Mouse (Mus musculus) stomach, embryonic 15.5 days (tissue): ENCODE data around the gene Dclre1b. TPM values are rescaled to one million over a fixed set of nuclear protein-coding genes. Genes with fewer than 3 reads are reported as not detected.

ENCODE experiments used
- ATAC-seq: fragments of 200-750 bp; cut with Nextera tagmentation; 2 replicates; pipeline ENCODE4 v1.8.0; 2017; ENCODE audit warnings: low read depth, moderate number of reproducible peaks, moderate TSS enrichment; ENCODE audit not compliant: insufficient read depth, low FRiP score
- H3K27ac ChIP-seq: fragments of 300-500 bp; sonication (generic); 2 replicates; pipeline ENCODE4 v1.5.1; 2015; ENCODE audit warnings: mild to moderate bottlenecking, inconsistent platforms
- H3K27me3 ChIP-seq: fragments of 300-500 bp; sonication (generic); replicated peaks from 2 replicates; pipeline ENCODE4 v1.6.1; 2015; ENCODE audit warnings: inconsistent platforms
- H3K36me3 ChIP-seq: fragments of 300-500 bp; sonication (generic); 2 replicates; pipeline ENCODE4 v1.6.1; 2015; ENCODE audit warnings: inconsistent platforms
- H3K4me1 ChIP-seq: fragments of 300-500 bp; sonication (generic); 2 replicates; pipeline ENCODE4 v1.6.1; 2015; ENCODE audit warnings: inconsistent platforms
- H3K4me2 ChIP-seq: fragments of 300-500 bp; sonication (generic); 2 replicates; pipeline ENCODE4 v1.6.1; 2015; ENCODE audit warnings: mild to moderate bottlenecking, inconsistent platforms
- H3K4me3 ChIP-seq: fragments of 300-500 bp; sonication (generic); replicated peaks from 2 replicates; pipeline ENCODE4 v1.5.1; 2015; ENCODE audit warnings: inconsistent platforms
- H3K9ac ChIP-seq: fragments of 300-500 bp; sonication (generic); 2 replicates; pipeline ENCODE4 v1.6.1; 2015; ENCODE audit warnings: inconsistent platforms
- H3K9me3 ChIP-seq: fragments of 300-500 bp; sonication (generic); 2 replicates; pipeline ENCODE4 v1.6.1; 2016; ENCODE audit warnings: inconsistent platforms
- WGBS: fragments of 180-500 bp; shearing (Covaris S2); methylation state at CpG from one replicate; pipeline ENCODE4 v1.1.7; 2015; 5-methylcytosine and 5-hydroxymethylcytosine counted together
- polyA plus RNA-seq: library from polyadenylated mRNA; unstranded; fragments of >200 nt; fragmentation: Nextera tagmentation; extraction: Ambion mirVana; gene quantifications from 2 replicates; pipeline ENCODE4 v1.2.1, GENCODE M21; 2015

The Dclre1b gene
- polyA plus RNA-seq, 1 experiment from 2014 or later: 24.1 TPM

GRCm38 (mm10) chr3:103758456-103758855 lies 50.8 kb downstream of the Dclre1b start:
- Histone ChIP-seq H3K9ac (no peak overlapping the region), H3K36me3 (peaks cover 38% of the 10 kb centered on the region), H3K27me3 (no peaks in the 10 kb centered on the region), H3K4me2 (no peak overlapping the region), H3K4me1 (no peaks in the 10 kb centered on the region), H3K4me3 (no peak overlapping the region), H3K9me3 (no peaks in the 10 kb centered on the region), H3K27ac (no peak overlapping the region)
- no peak for ATAC-seq
- 86% methylated on average over 7 of the region's 7 CpGs for WGBS

GRCm38 (mm10) chr3:103756920-103757319 lies 52.3 kb downstream of the Dclre1b start:
- Histone ChIP-seq H3K9ac (no peak overlapping the region), H3K4me2 (no peak overlapping the region), H3K9me3 (no peaks in the 10 kb centered on the region), H3K27me3 (no peaks in the 10 kb centered on the region), H3K36me3 (peaks cover 29% of the 10 kb centered on the region), H3K4me3 (no peak overlapping the region), H3K4me1 (no peaks in the 10 kb centered on the region), H3K27ac (no peak overlapping the region)
- WGBS: 73% methylated on average over 2 of the region's 2 CpGs
- ATAC-seq: no peak

GRCm38 (mm10) chr3:103755351-103755750 lies 53.9 kb downstream of the Dclre1b start:
- Histone ChIP-seq H3K9me3 (no peaks in the 10 kb centered on the region), H3K36me3 (peaks cover 27% of the 10 kb centered on the region), H3K9ac (no peak overlapping the region), H3K27ac (no peak overlapping the region), H3K27me3 (no peaks in the 10 kb centered on the region), H3K4me1 (no peaks in the 10 kb centered on the region), H3K4me2 (no peak overlapping the region), H3K4me3 (no peak overlapping the region)
- ATAC-seq: no peak
- 61% methylated on average over 3 of the region's 3 CpGs for WGBS

GRCm38 (mm10) chr3:103751558-103751957 lies 57.7 kb downstream of the Dclre1b start:
- Histone ChIP-seq H3K27me3 (no peaks in the 10 kb centered on the region), H3K4me1 (no peaks in the 10 kb centered on the region), H3K9me3 (no peaks in the 10 kb centered on the region), H3K27ac (no peak overlapping the region), H3K9ac (no peak overlapping the region), H3K4me2 (no peak overlapping the region), H3K36me3 (peaks cover 32% of the 10 kb centered on the region), H3K4me3 (no peak overlapping the region)
- WGBS: 84% methylated on average over 2 of the region's 2 CpGs
- ATAC-seq: no peak

Other genes starting within 250 kb of the Dclre1b start
- 2.5 and 2.6 TPM in 2 replicates for gene Syt6, start 234.2 kb downstream of the Dclre1b start, polyA plus RNA-seq
- gene Atg4a-ps, start 163.4 kb downstream of the Dclre1b start, polyA plus RNA-seq: 0.18 and 0.74 TPM in 2 replicates
- gene Olfml3, start 71.4 kb downstream of the Dclre1b start, polyA plus RNA-seq: 49.2 and 52.1 TPM in 2 replicates
- gene Gm10964, start 70.1 kb downstream of the Dclre1b start, polyA plus RNA-seq: not detected in 2 replicates
- gene Hipk1, start 17.9 kb downstream of the Dclre1b start, polyA plus RNA-seq: 10.1 and 11.1 TPM in 2 replicates
- 19.5 and 19.6 TPM in 2 replicates for gene Ap4b1, start 76 bp upstream of the Dclre1b start, polyA plus RNA-seq
- 0.19 and 0.68 TPM in 2 replicates for gene Gm43064, start 129 bp upstream of the Dclre1b start, polyA plus RNA-seq
- 0.23 and 0.68 TPM in 2 replicates for gene Bcl2l15, start 23.2 kb upstream of the Dclre1b start, polyA plus RNA-seq
- gene Ptpn22, start 50.4 kb upstream of the Dclre1b start, polyA plus RNA-seq: 1.8 TPM in 2 replicates
- 10.2 and 11.7 TPM in 2 replicates for gene Rsbn1, start 104.7 kb upstream of the Dclre1b start, polyA plus RNA-seq
- gene Phtf1, start 158.7 kb upstream of the Dclre1b start, polyA plus RNA-seq: 23.6 and 25.3 TPM in 2 replicates